Mouse (Mus musculus) ES-Bruce4 (cell line): ENCODE measurements at regions not wholly inside any gene's neighbourhood (a gene's known extent, or its start where the extent isn't known, plus 50 kb on each side); places are given as distances from the start of the nearest gene placed in this dataset.

ENCODE experiments used
- CTCF ChIP-seq: IDR thresholded peaks from one replicate; pipeline ENCODE4 v1.8.1; 2011; ENCODE audit warnings: low read depth, low read length
- EP300 ChIP-seq: IDR thresholded peaks from 2 replicates; pipeline ENCODE4 v1.6.1; 2011; ENCODE audit warnings: low read depth, low read length; ENCODE audit not compliant: insufficient read depth
- POLR2A ChIP-seq: IDR thresholded peaks from one replicate; pipeline ENCODE4 v1.8.1; 2011; ENCODE audit warnings: low read length; ENCODE audit not compliant: insufficient read depth

DNA sequence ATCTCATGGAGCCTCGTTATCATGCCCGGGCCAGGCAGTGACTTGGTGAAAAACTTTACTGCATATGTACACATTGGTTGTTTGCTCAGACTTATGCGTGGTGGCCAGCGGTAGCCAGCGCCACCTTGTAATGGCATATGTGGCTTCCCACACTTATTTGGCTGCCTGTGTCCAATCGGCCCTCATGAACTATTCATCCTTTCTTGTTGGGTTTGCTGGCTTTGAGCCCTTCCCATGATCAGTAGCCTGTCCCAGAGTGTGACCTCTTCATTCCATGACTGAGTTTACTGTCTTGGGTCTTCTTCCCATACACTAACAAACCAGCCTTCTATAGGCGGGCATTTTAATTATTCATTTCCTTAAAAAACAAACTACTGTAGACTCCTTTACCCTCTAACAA is 361.9 kb downstream of the Etnk1 start:
- TF ChIP-seq EP300 (no peak), POLR2A (no peak), CTCF (no peak)
